Mouse (Mus musculus) intestine, postnatal 0 days (tissue): ENCODE results near the gene Grm4. TPM values are rescaled to one million over a fixed set of nuclear protein-coding genes. Genes with fewer than 3 reads are reported as not detected.
A peak's percentile ranks its signal among the peaks of the same experiment; 100 is the strongest.

Source experiments
- ATAC-seq: fragments of 200-750 bp; cut with Nextera tagmentation; 2 replicates; pipeline ENCODE4 v1.8.0; 2017; ENCODE audit warnings: mild to moderate bottlenecking, moderate TSS enrichment, moderate library complexity
- H3K27ac ChIP-seq: fragments of 300-500 bp; sonication (generic); 2 replicates; pipeline ENCODE4 v1.5.1; 2014; ENCODE audit warnings: mild to moderate bottlenecking, low read depth, low read length, moderate library complexity
- H3K27me3 ChIP-seq: fragments of 300-500 bp; sonication (generic); replicated peaks from 2 replicates; pipeline ENCODE4 v1.6.1; 2014; ENCODE audit warnings: low read length, mixed read lengths; ENCODE audit not compliant: control insufficient read depth, insufficient read depth
- H3K36me3 ChIP-seq: fragments of 300-500 bp; sonication (generic); 2 replicates; pipeline ENCODE4 v1.6.1; 2014; ENCODE audit warnings: mild to moderate bottlenecking, moderate library complexity; ENCODE audit not compliant: control insufficient read depth, insufficient read depth
- H3K4me1 ChIP-seq: fragments of 300-500 bp; sonication (generic); replicated peaks from 2 replicates; pipeline ENCODE4 v1.6.1; 2014; ENCODE audit warnings: antibody characterized with exemption, low read length, mixed read lengths; ENCODE audit not compliant: control insufficient read depth, insufficient read depth
- H3K4me2 ChIP-seq: fragments of 300-500 bp; sonication (generic); replicated peaks from 2 replicates; pipeline ENCODE4 v1.6.1; 2014; ENCODE audit warnings: low read depth, mild to moderate bottlenecking, moderate library complexity
- H3K4me3 ChIP-seq: fragments of 300-500 bp; sonication (generic); 2 replicates; pipeline ENCODE4 v1.5.1; 2014; ENCODE audit warnings: low read depth, low read length
- H3K9ac ChIP-seq: fragments of 300-500 bp; sonication (generic); 2 replicates; pipeline ENCODE4 v1.6.1; 2014; ENCODE audit warnings: mild to moderate bottlenecking, low read depth, low read length
- H3K9me3 ChIP-seq: fragments of 300-500 bp; sonication (generic); 2 replicates; pipeline ENCODE4 v1.6.1; 2016; ENCODE audit warnings: mixed run types; ENCODE audit not compliant: control insufficient read depth
- CTCF ChIP-seq: sonication (generic); IDR thresholded peaks from 2 replicates; pipeline ENCODE4 v1.5.1; 2016; ENCODE audit warnings: low read depth, mild to moderate bottlenecking, control low read depth, antibody characterized with exemption, moderate library complexity
- WGBS: fragments of 180-500 bp; shearing (Covaris S2); extraction: QIAGEN DNeasy Blood & Tissue Kit; methylation state at CpG from one replicate; pipeline ENCODE4 v1.1.7; 2014; 5-methylcytosine and 5-hydroxymethylcytosine counted together
- polyA plus RNA-seq: library from polyadenylated mRNA; unstranded; fragments of >200 nt; fragmentation: Nextera tagmentation; extraction: Ambion mirVana; gene quantifications from 2 replicates; pipeline ENCODE4 v1.2.1, GENCODE M21; 2015

The Grm4 gene
- polyA plus RNA-seq, 1 experiment from 2014 or later: 0.47 TPM

DNA sequence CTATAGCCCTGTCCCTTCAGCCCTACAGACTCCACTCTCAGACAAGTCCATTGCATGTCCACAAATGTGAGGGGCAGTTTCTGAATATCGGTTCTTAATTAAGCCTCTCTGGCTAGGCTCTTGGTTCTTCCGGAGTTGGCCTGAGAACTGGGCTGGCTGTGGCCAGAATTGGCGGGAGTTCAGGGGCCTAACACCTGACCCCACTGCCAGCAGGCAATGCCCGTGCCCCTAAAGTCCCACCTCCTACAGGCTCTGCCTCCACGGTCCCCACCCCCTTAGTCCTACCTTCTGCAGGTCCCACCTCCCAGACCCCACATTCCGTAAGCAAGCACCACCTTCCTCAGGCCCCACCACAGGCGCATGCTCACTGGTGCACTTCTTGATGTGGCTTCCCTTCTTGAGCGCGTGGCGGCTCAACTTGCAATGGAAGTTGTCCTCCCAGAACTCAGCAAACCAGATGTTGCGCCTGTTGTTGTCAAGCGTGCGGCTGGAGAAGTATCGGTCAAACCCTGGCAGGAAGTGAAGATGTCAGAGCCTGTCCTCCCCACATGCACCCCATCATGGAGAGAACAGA, 71.4 kb downstream of the Grm4 start:
- no peaks in the 10 kb centered on the region for H3K4me1 ChIP-seq
- TF ChIP-seq CTCF: no peak
- no peak for ATAC-seq
- H3K36me3 ChIP-seq: no peaks in the 10 kb centered on the region
- H3K27me3 ChIP-seq: no peaks in the 10 kb centered on the region
- H3K9ac ChIP-seq: no peak overlapping the region
- no peaks in the 10 kb centered on the region for H3K9me3 ChIP-seq
- no peak overlapping the region for H3K4me3 ChIP-seq
- 84% methylated on average over 14 of the region's 14 CpGs for WGBS
- no peak overlapping the region for H3K4me2 ChIP-seq
- no peak overlapping the region for H3K27ac ChIP-seq

- Histone ChIP-seq H3K27me3 (no peaks in the 10 kb centered on the region), H3K9me3 (no peaks in the 10 kb centered on the region), H3K4me2 (no peak overlapping the region), H3K4me1 (0 out of 2 replicates have a peak, but pooled peaks cover under 1% of the 10 kb centered on the region), H3K36me3 (no peaks in the 10 kb centered on the region), H3K9ac (no peak overlapping the region), H3K4me3 (no peak overlapping the region), H3K27ac (no peak overlapping the region)
- no peak for ATAC-seq
- WGBS: 75% methylated on average over 6 of the region's 6 CpGs
- peak; percentile 45 for TF ChIP-seq CTCF
Observed at GRCm38 (mm10) chr17:27448749-27449148, 72.5 kb downstream of the Grm4 start.

GRCm38 (mm10) chr17:27445364-27446075, 75.7 kb downstream of the Grm4 start:
- no peak for TF ChIP-seq CTCF
- H3K4me2 ChIP-seq: no peak overlapping the region

DNA sequence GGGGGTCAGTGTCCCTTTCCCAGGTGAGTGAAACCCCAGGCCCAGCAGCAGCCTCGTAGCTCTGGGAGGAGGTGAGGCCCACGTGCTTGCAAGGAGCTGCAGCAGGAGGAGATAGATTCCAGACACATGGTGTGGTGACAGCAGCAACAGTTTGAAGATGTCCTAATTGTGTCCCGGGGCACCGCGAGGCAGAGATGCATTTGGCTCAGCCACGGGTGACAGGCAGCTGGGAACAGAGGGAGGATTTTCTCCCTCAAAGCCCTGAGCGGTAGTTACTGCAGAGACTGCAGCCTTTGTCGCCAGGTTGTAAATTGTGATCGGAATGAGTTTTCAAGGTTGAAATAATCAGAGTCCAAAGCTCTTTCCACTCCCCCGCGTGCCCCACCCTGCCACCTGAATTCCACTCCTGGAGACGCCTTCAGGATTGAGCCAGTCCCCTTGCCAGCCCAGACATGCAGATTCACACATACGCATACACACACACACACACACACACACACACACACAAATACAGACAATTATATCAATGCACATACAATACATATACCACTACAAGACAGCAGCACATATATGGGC, 78.6 kb downstream of the Grm4 start:
- H3K27me3 ChIP-seq: no peaks in the 10 kb centered on the region
- peaks cover 7% of the 10 kb centered on the region; the same call in 1 of the 2 replicates for H3K4me1 ChIP-seq
- no peaks in the 10 kb centered on the region for H3K9me3 ChIP-seq
- no peak overlapping the region for H3K9ac ChIP-seq
- ATAC-seq: peak; percentile 76
- no peak for TF ChIP-seq CTCF
- WGBS: 21% methylated on average over 13 of the region's 13 CpGs
- H3K36me3 ChIP-seq: no peaks in the 10 kb centered on the region
- no peak overlapping the region; the same call in 1 of the 2 replicates for H3K4me2 ChIP-seq
- peak overlapping the region; percentile 81 for H3K27ac ChIP-seq
- H3K4me3 ChIP-seq: no peak overlapping the region

More at GRCm38 (mm10) chr17:27445364-27446075, 75.7 kb downstream of the Grm4 start:
- H3K36me3 ChIP-seq: no peaks in the 10 kb centered on the region
- H3K4me3 ChIP-seq: no peak overlapping the region
- H3K9ac ChIP-seq: no peak overlapping the region
- WGBS: 34% methylated on average over 17 of the region's 17 CpGs
- H3K27ac ChIP-seq: no peak overlapping the region
- H3K27me3 ChIP-seq: no peaks in the 10 kb centered on the region
- peaks cover 7% of the 10 kb centered on the region; the same call in 1 of the 2 replicates for H3K4me1 ChIP-seq
- no peaks in the 10 kb centered on the region for H3K9me3 ChIP-seq
- no peak for ATAC-seq

DNA sequence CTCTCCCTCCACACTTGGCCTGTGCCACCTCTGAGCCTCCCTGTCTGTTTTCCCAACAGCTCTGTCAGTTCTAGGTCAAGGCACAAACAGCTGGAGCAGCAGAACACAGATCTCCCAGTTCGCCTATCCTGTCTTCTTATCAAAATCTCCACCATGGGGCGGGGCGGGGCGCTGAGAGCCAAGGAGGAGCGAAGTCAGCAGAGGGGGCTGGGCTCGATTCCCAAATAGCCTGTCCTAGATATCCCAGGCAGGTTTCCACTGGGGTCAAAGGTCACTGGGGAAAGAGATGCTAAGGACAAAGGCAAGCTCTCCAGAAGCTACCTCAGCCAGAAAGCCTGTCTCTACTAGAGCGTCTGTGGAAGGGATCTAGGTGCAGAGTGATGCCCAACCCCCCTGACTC, 79.4 kb downstream of the Grm4 start:
- Histone ChIP-seq H3K4me2 (no peak overlapping the region), H3K9ac (no peak overlapping the region), H3K27me3 (no peaks in the 10 kb centered on the region), H3K4me1 (peaks cover 7% of the 10 kb centered on the region; the same call in 1 of the 2 replicates), H3K27ac (peak overlapping the region; percentile 81), H3K9me3 (no peaks in the 10 kb centered on the region), H3K4me3 (no peak overlapping the region), H3K36me3 (no peaks in the 10 kb centered on the region)
- no peak for TF ChIP-seq CTCF
- peak; percentile 29 for ATAC-seq
- WGBS: 21% methylated on average over 7 of the region's 7 CpGs

- Histone ChIP-seq H3K36me3 (no peaks in the 10 kb centered on the region), H3K9ac (no peak overlapping the region), H3K27ac (no peak overlapping the region), H3K4me1 (no peaks in the 10 kb centered on the region), H3K27me3 (no peaks in the 10 kb centered on the region), H3K4me2 (no peak overlapping the region), H3K4me3 (no peak overlapping the region), H3K9me3 (no peaks in the 10 kb centered on the region)
- no peak for ATAC-seq
- TF ChIP-seq CTCF: no peak
- WGBS: 57% methylated on average over 13 of the region's 13 CpGs
Observed at GRCm38 (mm10) chr17:27435799-27436198, 85.4 kb downstream of the Grm4 start.
